Mouse (Mus musculus) ES-Bruce4 (cell line): ENCODE data around the gene Sec24a. TPM values are rescaled to one million over a fixed set of nuclear protein-coding genes. Genes with fewer than 3 reads are reported as not detected.

Experiments
- H3K27ac ChIP-seq: 2 replicates; pipeline ENCODE4 v1.5.1; 2012; ENCODE audit warnings: low read length, inconsistent platforms; ENCODE audit not compliant: insufficient read depth
- H3K27me3 ChIP-seq: 2 replicates; pipeline ENCODE4 v1.6.1; 2012; ENCODE audit warnings: mild to moderate bottlenecking, low read length, inconsistent platforms; ENCODE audit not compliant: control insufficient read depth, poor library complexity, insufficient read depth, severe bottlenecking
- H3K36me3 ChIP-seq: 2 replicates; pipeline ENCODE4 v1.6.1; 2012; ENCODE audit warnings: inconsistent platforms, mild to moderate bottlenecking, low read length, moderate library complexity; ENCODE audit not compliant: control insufficient read depth, poor library complexity, insufficient read depth, severe bottlenecking
- H3K4me1 ChIP-seq: one replicate; pipeline ENCODE4 v1.8.1; 2011; ENCODE audit warnings: low read length; ENCODE audit not compliant: control insufficient read depth, insufficient read depth
- H3K4me3 ChIP-seq: 2 replicates; pipeline ENCODE4 v1.5.1; 2011; ENCODE audit warnings: low read depth, mild to moderate bottlenecking, low read length
- H3K9ac ChIP-seq: 2 replicates; pipeline ENCODE4 v1.6.1; 2012; ENCODE audit warnings: low read depth, mild to moderate bottlenecking, inconsistent platforms; ENCODE audit not compliant: poor library complexity, severe bottlenecking
- H3K9me3 ChIP-seq: replicated peaks from 2 replicates; pipeline ENCODE4 v1.6.1; 2012; ENCODE audit warnings: mild to moderate bottlenecking, low read length, inconsistent platforms; ENCODE audit not compliant: control insufficient read depth, poor library complexity, insufficient read depth, severe bottlenecking
- CTCF ChIP-seq: IDR thresholded peaks from one replicate; pipeline ENCODE4 v1.8.1; 2011; ENCODE audit warnings: low read depth, low read length
- EP300 ChIP-seq: IDR thresholded peaks from 2 replicates; pipeline ENCODE4 v1.6.1; 2011; ENCODE audit warnings: low read depth, low read length; ENCODE audit not compliant: insufficient read depth
- POLR2A ChIP-seq: IDR thresholded peaks from one replicate; pipeline ENCODE4 v1.8.1; 2011; ENCODE audit warnings: low read length; ENCODE audit not compliant: insufficient read depth
- polyA plus RNA-seq: library from polyadenylated mRNA; stranded (reverse); fragments of >200 nt; gene quantifications from 2 replicates; pipeline ENCODE4 v1.2.4, GENCODE M21; 2011; ENCODE audit warnings: low read depth; ENCODE audit not compliant: missing spikeins, insufficient read depth, insufficient read length

Sec24a gene
- polyA plus RNA-seq, 1 experiment = 50.2 TPM

DNA sequence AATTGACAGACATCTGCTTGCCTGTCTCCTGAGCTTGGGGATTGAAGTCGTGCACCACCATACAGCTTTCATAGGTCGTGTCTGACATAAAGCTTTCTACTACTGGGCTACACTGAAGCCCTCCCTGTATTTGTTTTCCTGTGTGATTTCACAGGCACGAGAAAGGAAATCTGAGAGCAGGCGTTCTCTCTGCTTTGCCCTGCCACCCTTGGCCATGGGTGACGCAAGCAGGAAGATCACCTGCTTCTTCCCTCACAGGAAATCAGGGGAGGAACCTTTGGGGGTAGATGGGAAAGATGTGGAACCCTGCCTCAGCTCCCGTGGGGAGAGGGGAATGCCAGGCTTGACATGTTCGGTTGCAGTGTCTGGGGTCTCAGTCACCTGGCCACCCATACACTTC is 105.1 kb downstream of the Sec24a start:
- peak overlapping the region; percentile 41 for H3K27ac ChIP-seq
- H3K9me3 ChIP-seq = no peaks in the 10 kb centered on the region
- H3K4me3 ChIP-seq = no peak overlapping the region
- no peaks in the 10 kb centered on the region for H3K27me3 ChIP-seq
- H3K4me1 ChIP-seq = no peaks in the 10 kb centered on the region
- TF ChIP-seq POLR2A = no peak
- TF ChIP-seq CTCF = no peak
- no peak for TF ChIP-seq EP300
- H3K36me3 ChIP-seq = peaks cover 33% of the 10 kb centered on the region
- H3K9ac ChIP-seq = no peak overlapping the region

DNA sequence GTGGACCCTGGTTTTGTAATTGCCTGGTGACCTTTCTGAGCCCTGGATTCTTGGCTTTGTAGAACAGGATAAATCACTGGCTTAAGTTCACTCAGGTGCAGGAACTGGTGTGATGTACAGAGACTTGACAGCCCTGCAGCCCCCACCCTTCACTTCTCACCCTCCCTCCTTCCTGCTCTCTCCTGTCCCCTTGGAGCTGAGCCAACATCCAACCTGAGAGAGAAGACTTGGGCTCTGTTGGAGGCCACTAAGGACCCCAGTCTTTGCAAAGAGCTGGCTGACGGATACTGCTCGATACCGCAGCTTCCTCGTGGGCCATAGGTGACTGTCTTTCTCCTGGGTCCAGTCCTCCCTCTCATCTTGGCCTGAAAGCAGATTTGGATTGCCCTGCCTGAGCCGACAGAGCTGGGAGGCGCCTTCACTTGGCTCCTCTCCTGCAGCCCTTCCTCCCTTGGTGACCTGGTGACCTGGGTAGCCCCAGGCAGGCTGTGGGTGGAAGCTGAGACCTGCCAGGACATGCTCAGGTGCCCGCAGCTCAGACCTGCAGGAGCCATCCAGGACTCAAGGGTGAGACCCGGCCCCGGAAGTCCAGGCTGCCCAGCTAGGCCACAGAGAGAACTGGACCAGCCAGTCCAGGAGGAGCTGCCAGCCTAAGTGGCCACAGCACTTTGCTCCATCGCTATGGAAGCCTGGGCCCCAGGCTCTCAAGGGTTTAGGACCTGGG is 106.5 kb downstream of the Sec24a start:
- no peak overlapping the region for H3K4me3 ChIP-seq
- H3K9me3 ChIP-seq = no peaks in the 10 kb centered on the region
- H3K9ac ChIP-seq = no peak overlapping the region
- no peaks in the 10 kb centered on the region for H3K27me3 ChIP-seq
- peak overlapping the region; percentile 55 for H3K27ac ChIP-seq
- no peak for TF ChIP-seq CTCF
- no peak for TF ChIP-seq EP300
- TF ChIP-seq POLR2A = no peak
- H3K4me1 ChIP-seq = no peaks in the 10 kb centered on the region
- peaks cover 33% of the 10 kb centered on the region for H3K36me3 ChIP-seq

- H3K4me1 ChIP-seq = no peaks in the 10 kb centered on the region
- no peaks in the 10 kb centered on the region for H3K9me3 ChIP-seq
- no peaks in the 10 kb centered on the region for H3K27me3 ChIP-seq
- no peak overlapping the region for H3K4me3 ChIP-seq
- no peak overlapping the region for H3K27ac ChIP-seq
- H3K9ac ChIP-seq = no peak overlapping the region
- TF ChIP-seq POLR2A (no peak), CTCF (no peak), EP300 (no peak)
- peaks cover 33% of the 10 kb centered on the region for H3K36me3 ChIP-seq
Measured at GRCm38 (mm10) chr11:51654891-51655290, 108.5 kb downstream of the Sec24a start.

GRCm38 (mm10) chr11:51653736-51654135 is 109.7 kb downstream of the Sec24a start:
- H3K27ac ChIP-seq = no peak overlapping the region
- no peaks in the 10 kb centered on the region for H3K9me3 ChIP-seq
- no peaks in the 10 kb centered on the region for H3K27me3 ChIP-seq
- no peak overlapping the region for H3K4me3 ChIP-seq
- no peak overlapping the region for H3K9ac ChIP-seq
- H3K4me1 ChIP-seq = no peaks in the 10 kb centered on the region
- H3K36me3 ChIP-seq = peaks cover 33% of the 10 kb centered on the region
- TF ChIP-seq POLR2A = no peak
- no peak for TF ChIP-seq EP300
- TF ChIP-seq CTCF = no peak

- H3K4me1 ChIP-seq = peaks cover 1% of the 10 kb centered on the region
- TF ChIP-seq EP300 (no peak), POLR2A (no peak), CTCF (no peak)
- no peak overlapping the region for H3K9ac ChIP-seq
- peaks cover 33% of the 10 kb centered on the region for H3K36me3 ChIP-seq
- no peak overlapping the region for H3K27ac ChIP-seq
- H3K27me3 ChIP-seq = no peaks in the 10 kb centered on the region
- H3K4me3 ChIP-seq = no peak overlapping the region
- H3K9me3 ChIP-seq = no peaks in the 10 kb centered on the region
Measured at GRCm38 (mm10) chr11:51652889-51653418, 110.5 kb downstream of the Sec24a start.

GRCm38 (mm10) chr11:51650691-51651515 is 112.5 kb downstream of the Sec24a start, which contains the start of the genes N4bp3 and D930048N14Rik:
Gene N4bp3 (minus strand): TSS chr11:51650842.
Gene D930048N14Rik (plus strand): TSS chr11:51650954.
- no peaks in the 10 kb centered on the region for H3K9me3 ChIP-seq
- H3K27me3 ChIP-seq = no peaks in the 10 kb centered on the region
- H3K4me3 ChIP-seq = peak within 1 kb of the TSS; percentile 84
- no peak for TF ChIP-seq POLR2A
- TF ChIP-seq EP300 = no peak
- no peak for TF ChIP-seq CTCF
- peaks cover 3% of the 10 kb centered on the region for H3K4me1 ChIP-seq
- peaks cover 22% of the 10 kb centered on the region for H3K36me3 ChIP-seq
- peak within 1 kb of the TSS; percentile 67 for H3K9ac ChIP-seq
- H3K27ac ChIP-seq = peak within 1 kb of the TSS; percentile 77
